Mouse (Mus musculus): ENCODE measurements at regions not wholly inside any gene's neighbourhood (a gene's known extent, or its start where the extent isn't known, plus 50 kb on each side); places are given as distances from the start of the nearest gene placed in this dataset.

- Histone ChIP-seq H3K36me3 (ENCODE audit: insufficient read depth, low read length) (no peaks in the 10 kb centered on the region), H3K4me2 (ENCODE audit: low read depth, low read length) (no peak overlapping the region), H3K9ac (replicated peaks; ENCODE audit: low read length) (no peak overlapping the region), H3K27me3 (ENCODE audit: insufficient read depth, low read length) (no peaks in the 10 kb centered on the region), H3K4me3 (ENCODE audit: low read length) (no peak overlapping the region), H3K4me1 (ENCODE audit: insufficient read depth, low read length) (peaks cover 8% of the 10 kb centered on the region; the same call in 1 of the 2 replicates), H3K9me3 (ENCODE audit: low read length) (no peaks in the 10 kb centered on the region), H3K27ac (no peak overlapping the region)
- ATAC-seq (no peak), DNase-seq (ENCODE audit: low spot score) (no peak)
- TF ChIP-seq CTCF (IDR thresholded peaks at IDR 0.05; ENCODE audit: low read depth) = no peak
- WGBS = 66% methylated on average over 4 of the region's 4 CpGs
These were observed 90.9 kb downstream of the Gm26897 start for GRCm38 (mm10) chr5:111824600-111825130.

GRCm38 (mm10) chr5:111829891-111830290, 96.2 kb downstream of the Gm26897 start:
- Histone ChIP-seq H3K4me2 (ENCODE audit: low read depth, low read length) (no peak overlapping the region), H3K4me3 (ENCODE audit: low read length) (no peak overlapping the region), H3K4me1 (ENCODE audit: insufficient read depth, low read length) (no peaks in the 10 kb centered on the region), H3K27ac (no peak overlapping the region), H3K36me3 (ENCODE audit: insufficient read depth, low read length) (no peaks in the 10 kb centered on the region), H3K9me3 (ENCODE audit: low read length) (0 out of 2 replicates have a peak, but pooled peaks cover 5% of the 10 kb centered on the region), H3K9ac (replicated peaks; ENCODE audit: low read length) (no peak overlapping the region), H3K27me3 (ENCODE audit: insufficient read depth, low read length) (no peaks in the 10 kb centered on the region)
- ATAC-seq (no peak), DNase-seq (ENCODE audit: low spot score) (no peak)
- TF ChIP-seq CTCF (IDR thresholded peaks at IDR 0.05; ENCODE audit: low read depth) = no peak
- WGBS = 46% methylated on average over 6 of the region's 6 CpGs

GRCm38 (mm10) chr5:111835737-111836667, 102.3 kb downstream of the Gm26897 start:
- no peak for TF ChIP-seq CTCF (IDR thresholded peaks at IDR 0.05; ENCODE audit: low read depth)
- Histone ChIP-seq H3K9ac (replicated peaks; ENCODE audit: low read length) (no peak overlapping the region), H3K4me1 (ENCODE audit: insufficient read depth, low read length) (peaks cover 7% of the 10 kb centered on the region; the same call in 1 of the 2 replicates), H3K4me2 (ENCODE audit: low read depth, low read length) (peak overlapping the region; percentile 17; the same call in 1 of the 2 replicates), H3K9me3 (ENCODE audit: low read length) (0 out of 2 replicates have a peak, but pooled peaks cover 5% of the 10 kb centered on the region), H3K4me3 (ENCODE audit: low read length) (no peak overlapping the region), H3K36me3 (ENCODE audit: insufficient read depth, low read length) (no peaks in the 10 kb centered on the region), H3K27me3 (ENCODE audit: insufficient read depth, low read length) (no peaks in the 10 kb centered on the region), H3K27ac (0 out of 2 replicates have a peak overlapping the region, but pooled peaks have one; percentile 15)
- WGBS = 29% methylated on average over 17 of the region's 17 CpGs
- DNase-seq (ENCODE audit: low spot score) (no peak), ATAC-seq (no peak)

GRCm38 (mm10) chr5:111836668-111837234, 103.0 kb downstream of the Gm26897 start:
- H3K4me3 ChIP-seq (ENCODE audit: low read length) = no peak overlapping the region
- 20% methylated on average over 14 of the region's 14 CpGs for WGBS
- no peaks in the 10 kb centered on the region for H3K27me3 ChIP-seq (ENCODE audit: insufficient read depth, low read length)
- H3K9ac ChIP-seq (replicated peaks; ENCODE audit: low read length) = no peak overlapping the region
- no peaks in the 10 kb centered on the region for H3K36me3 ChIP-seq (ENCODE audit: insufficient read depth, low read length)
- peaks cover 7% of the 10 kb centered on the region; the same call in 1 of the 2 replicates for H3K4me1 ChIP-seq (ENCODE audit: insufficient read depth, low read length)
- H3K27ac ChIP-seq = 0 out of 2 replicates have a peak overlapping the region, but pooled peaks have one; percentile 15
- peak; percentile 52 for DNase-seq (ENCODE audit: low spot score)
- no peak for TF ChIP-seq CTCF (IDR thresholded peaks at IDR 0.05; ENCODE audit: low read depth)
- H3K9me3 ChIP-seq (ENCODE audit: low read length) = 0 out of 2 replicates have a peak, but pooled peaks cover 5% of the 10 kb centered on the region
- peak; percentile 45; the same call in 1 of the 2 replicates for ATAC-seq
- H3K4me2 ChIP-seq (ENCODE audit: low read depth, low read length) = peak overlapping the region; percentile 17; the same call in 1 of the 2 replicates

GRCm38 (mm10) chr5:111842461-111842860, 108.7 kb downstream of the Gm26897 start:
- 55% methylated on average over 17 of the region's 17 CpGs for WGBS

GRCm38 (mm10) chr5:111843622-111844239, 110.0 kb downstream of the Gm26897 start:
- H3K4me1 ChIP-seq (ENCODE audit: insufficient read depth, low read length) = no peaks in the 10 kb centered on the region
- 0 out of 2 replicates have a peak, but pooled peaks cover 3% of the 10 kb centered on the region for H3K27me3 ChIP-seq (ENCODE audit: insufficient read depth, low read length)
- no peaks in the 10 kb centered on the region for H3K36me3 ChIP-seq (ENCODE audit: insufficient read depth, low read length)
- H3K9ac ChIP-seq (replicated peaks; ENCODE audit: low read length) = no peak overlapping the region
- ATAC-seq (no peak), DNase-seq (ENCODE audit: low spot score) (no peak)
- peak overlapping the region; percentile 34 for H3K4me2 ChIP-seq (ENCODE audit: low read depth, low read length)
- no peak overlapping the region for H3K4me3 ChIP-seq (ENCODE audit: low read length)
- no peak for TF ChIP-seq CTCF (IDR thresholded peaks at IDR 0.05; ENCODE audit: low read depth)
- H3K27ac ChIP-seq = no peak overlapping the region
- no peaks in the 10 kb centered on the region for H3K9me3 ChIP-seq (ENCODE audit: low read length)
- WGBS = 26% methylated on average over 17 of the region's 17 CpGs

More at GRCm38 (mm10) chr5:111842461-111842860, 108.7 kb downstream of the Gm26897 start:
- no peaks in the 10 kb centered on the region for H3K36me3 ChIP-seq (ENCODE audit: insufficient read depth, low read length)
- 0 out of 2 replicates have a peak, but pooled peaks cover 3% of the 10 kb centered on the region for H3K27me3 ChIP-seq (ENCODE audit: insufficient read depth, low read length)
- ATAC-seq (no peak), DNase-seq (ENCODE audit: low spot score) (no peak)
- H3K27ac ChIP-seq = no peak overlapping the region
- no peak overlapping the region for H3K4me2 ChIP-seq (ENCODE audit: low read depth, low read length)
- no peaks in the 10 kb centered on the region for H3K9me3 ChIP-seq (ENCODE audit: low read length)
- H3K9ac ChIP-seq (replicated peaks; ENCODE audit: low read length) = no peak overlapping the region
- H3K4me1 ChIP-seq (ENCODE audit: insufficient read depth, low read length) = no peaks in the 10 kb centered on the region
- no peak overlapping the region for H3K4me3 ChIP-seq (ENCODE audit: low read length)
- no peak for TF ChIP-seq CTCF (IDR thresholded peaks at IDR 0.05; ENCODE audit: low read depth)
